Mouse (Mus musculus) adrenal gland (tissue): ENCODE measurements around the gene Hist3h2ba.

ENCODE experiments used
- intact Hi-C: fragments of 180-260 bp; cut with DNase I; formaldehyde crosslinking; loops from one replicate; pipeline ENCODE4 v1.15.1; 2025

The Hist3h2ba gene

DNA sequence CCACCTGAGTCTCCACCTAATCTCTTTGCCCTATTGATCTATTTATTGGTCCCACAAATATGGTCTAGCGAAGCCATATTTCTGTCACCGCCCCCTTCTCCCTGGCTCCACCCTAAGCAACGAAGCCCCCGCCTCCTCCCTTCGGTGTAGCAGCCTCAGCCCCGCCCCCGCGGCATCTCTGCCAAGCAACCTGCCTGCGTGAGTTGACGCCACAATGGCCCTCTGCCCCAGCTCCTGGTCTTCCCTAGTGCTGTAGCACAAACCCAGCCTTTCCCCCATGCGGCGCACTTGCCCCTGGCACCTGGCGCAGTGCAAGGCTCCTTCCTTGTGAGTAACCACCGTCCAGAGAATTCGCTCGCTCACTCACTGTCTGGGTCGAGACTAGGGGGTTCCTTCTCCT, 14.8 kb downstream of the Hist3h2ba start:
- intact Hi-C loops = no loop called here

DNA sequence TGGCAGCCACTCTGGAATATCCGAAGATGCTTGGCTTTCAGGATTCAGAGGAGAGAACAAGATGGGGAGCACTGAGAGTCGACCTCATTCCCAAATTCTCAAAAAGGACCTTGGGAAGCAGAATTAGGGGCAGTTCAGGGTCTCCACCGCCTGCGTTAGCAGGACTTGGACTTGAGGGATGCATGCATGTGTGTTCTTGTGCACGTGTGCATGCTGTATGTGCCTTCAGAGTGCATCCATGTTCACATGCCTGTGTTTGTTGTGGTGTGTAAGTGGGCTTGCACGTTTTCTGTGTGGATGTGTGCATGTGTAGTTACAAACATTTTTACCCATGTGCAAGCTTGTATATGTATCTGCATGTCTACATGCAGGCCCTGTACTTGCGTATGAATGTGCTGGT, 15.5 kb downstream of the Hist3h2ba start:
- intact Hi-C loops = no loop called here

GRCm38 (mm10) chr11:58965001-58965760, 16.5 kb downstream of the Hist3h2ba start:
- intact Hi-C loops = no loop called here

DNA sequence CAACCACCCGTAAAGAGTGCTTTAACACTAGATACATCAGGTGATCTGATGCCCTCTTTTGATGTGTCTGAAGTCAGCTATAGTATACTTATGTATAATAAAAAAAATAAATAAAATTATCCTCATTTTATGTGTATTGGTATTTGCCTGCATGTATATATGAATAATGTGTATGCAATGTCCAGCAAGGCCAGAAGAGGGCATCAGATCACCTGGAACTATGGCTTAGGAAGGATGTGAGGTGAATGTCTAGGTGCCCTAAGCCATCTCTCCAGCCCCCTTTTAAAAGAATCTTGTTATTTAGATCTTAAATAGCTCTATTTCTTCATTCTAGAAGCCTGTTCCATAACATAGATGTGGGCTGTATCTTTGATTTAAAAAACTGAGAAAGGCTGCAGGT, 18.6 kb downstream of the Hist3h2ba start:
- intact Hi-C loops = no loop called here

DNA sequence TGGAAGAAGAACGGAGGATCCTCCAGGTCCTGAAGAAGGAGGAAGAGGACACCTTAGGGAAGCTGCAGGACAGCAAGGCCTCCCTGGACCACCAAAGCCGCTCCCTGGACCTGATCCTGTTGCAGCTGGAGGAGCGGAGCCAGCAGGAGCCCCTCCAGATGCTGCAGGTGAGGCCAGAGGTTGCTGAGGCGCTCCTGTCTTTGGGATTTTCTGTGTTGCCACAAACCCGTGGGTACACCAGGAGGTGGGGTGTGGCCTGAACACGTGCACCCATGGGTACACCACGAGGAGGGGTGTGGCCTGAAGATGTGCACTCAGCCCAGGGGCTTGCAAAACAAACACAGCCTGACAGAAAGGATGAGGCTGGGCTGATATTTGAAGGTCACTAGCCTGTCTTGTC, 19.8 kb downstream of the Hist3h2ba start:
- intact Hi-C loops = no loop called here

DNA sequence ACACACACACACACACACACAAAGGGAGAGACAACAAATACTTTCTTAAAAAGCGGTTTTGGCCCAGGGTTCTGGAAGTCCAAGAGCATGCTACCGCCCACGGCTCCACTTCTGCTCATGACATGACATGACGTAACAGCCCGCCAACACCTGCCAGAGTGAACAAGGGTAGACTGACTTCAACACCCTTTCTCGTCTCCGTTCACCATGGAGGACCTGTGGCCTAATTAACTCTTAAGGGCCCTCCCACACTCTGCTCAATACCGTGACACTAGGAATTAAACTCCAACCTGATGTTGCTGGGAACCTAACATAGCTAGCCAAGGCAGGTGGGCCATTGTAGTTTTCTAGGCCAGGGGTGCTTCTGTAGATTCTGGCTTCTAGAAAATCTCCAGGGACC, 20.3 kb downstream of the Hist3h2ba start:
- intact Hi-C loops = no loop called here

- intact Hi-C loops = no loop called here
Observed at GRCm38 (mm10) chr11:58969659-58970058, 20.9 kb downstream of the Hist3h2ba start.

DNA sequence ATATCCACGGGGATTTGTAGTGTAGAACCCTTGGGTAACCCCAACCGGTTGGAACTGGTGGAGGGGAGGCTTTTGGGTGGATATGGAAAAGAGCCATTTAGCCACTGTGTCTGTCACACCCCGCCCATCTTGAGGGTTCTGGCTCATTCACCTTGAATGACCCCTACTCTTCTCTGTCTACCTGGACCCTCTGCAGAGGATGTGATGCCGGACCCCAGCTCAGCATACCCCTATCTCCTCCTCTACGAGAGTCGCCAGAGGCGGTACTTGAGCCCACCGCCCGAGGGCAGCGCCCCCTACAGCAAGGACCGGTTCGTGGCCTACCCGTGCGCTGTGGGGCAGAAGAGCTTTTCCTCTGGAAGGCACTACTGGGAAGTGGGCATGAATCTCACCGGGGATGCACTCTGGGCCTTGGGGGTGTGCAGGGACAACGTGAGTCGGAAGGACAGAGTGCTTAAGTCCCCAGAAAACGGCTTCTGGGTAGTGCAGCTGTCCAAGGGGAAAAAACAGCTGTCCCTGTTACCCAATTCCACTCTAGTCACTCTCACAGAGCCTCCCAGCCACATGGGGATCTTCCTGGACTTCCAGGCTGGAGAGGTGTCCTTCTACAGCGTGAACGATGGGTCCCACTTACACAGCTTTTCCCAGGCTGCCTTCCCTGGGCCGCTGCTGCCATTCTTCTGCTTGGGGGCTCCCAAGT, 22.3 kb downstream of the Hist3h2ba start:
- intact Hi-C loops = no loop called here

DNA sequence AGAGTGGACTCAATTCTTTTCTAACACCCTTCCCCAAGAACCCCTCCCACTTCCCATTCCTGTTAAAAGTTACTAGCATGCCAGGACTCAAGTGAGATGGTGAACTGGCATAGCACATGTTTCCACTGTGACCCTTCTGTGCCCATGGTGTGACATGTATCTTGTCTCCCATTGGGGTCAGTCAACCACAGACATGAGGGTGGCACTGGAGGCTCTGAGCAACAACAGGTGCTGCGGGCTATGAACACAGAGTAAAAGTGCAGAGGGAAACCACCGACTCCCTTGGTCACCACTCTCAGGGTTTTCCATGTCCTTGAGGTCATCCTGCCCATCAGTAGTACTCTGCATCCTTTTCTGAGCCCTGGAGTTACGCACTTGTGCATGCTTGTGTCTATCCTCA, 23.1 kb downstream of the Hist3h2ba start:
- intact Hi-C loops = no loop called here

DNA sequence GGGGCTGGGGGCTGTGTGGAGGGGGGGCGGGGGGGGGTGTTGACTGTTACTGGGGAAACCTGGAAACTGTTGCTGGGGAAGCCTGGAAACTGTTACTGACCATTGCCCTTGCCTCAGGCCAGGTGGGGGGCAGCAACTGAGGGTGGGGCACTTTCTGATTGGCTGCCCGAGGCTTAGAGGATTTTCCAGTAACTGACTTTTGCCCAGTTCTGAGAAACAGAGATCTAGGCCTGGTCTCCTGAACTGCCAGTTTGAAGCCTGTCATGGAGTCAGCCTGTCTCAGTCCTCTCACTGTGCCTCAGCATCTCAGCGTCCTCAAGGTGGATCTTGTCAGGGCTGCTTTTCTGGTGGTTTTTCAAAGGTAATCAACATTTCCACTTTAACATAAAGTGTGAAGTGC, 25.7 kb downstream of the Hist3h2ba start:
- intact Hi-C loops = no loop called here

GRCm38 (mm10) chr11:58977150-58977549, 28.4 kb downstream of the Hist3h2ba start:
- intact Hi-C loops = no loop called here

DNA sequence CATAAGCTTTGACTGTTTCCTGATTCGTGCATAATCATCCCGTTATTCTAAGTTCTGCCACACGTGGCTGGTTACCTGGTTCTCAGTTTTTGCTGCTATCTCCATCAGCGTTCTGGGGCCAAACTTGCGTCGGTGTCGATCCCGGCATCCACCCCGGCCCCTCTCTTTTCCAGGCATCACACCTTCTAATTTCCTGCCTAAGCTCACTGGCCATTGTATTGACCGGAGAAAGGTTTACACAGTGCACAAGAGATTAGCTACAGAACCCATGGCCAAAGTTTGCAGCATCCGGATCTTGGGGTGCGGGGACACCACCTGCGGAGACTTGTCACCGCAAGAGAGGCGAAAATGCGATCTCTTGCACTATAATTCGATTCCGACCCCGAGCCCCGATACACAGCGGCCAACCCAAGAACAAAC, 28.9 kb downstream of the Hist3h2ba start:
- intact Hi-C loops = no loop called here

DNA sequence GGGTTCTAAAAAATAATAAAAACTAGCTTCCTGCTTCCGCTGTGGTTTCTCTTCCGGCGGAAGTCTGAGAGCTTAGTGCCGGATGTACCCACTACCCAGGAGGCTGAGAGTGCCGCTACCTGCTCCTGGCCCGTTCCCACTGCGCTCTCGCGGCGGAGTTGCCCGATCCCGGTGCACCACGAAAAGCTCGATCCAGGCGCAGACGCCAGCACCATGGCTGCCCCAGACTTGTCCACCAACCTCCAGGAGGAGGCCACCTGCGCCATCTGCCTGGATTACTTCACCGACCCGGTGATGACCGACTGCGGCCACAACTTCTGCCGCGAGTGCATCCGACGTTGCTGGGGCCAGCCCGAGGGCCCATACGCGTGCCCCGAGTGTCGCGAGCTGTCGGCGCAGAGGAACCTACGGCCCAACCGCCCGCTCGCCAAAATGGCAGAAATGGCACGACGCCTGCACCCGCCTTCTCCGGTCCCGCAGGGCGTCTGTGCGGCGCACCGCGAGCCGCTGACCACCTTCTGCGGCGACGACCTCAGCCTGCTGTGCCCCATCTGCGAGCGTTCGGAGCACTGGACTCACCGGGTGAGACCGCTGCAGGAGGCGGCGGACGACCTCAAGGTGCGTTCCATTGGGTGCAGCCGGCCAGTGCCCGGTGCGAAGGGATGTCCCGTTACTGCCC, 29.4 kb downstream of the Hist3h2ba start, which contains the start of gene Trim11:
Gene Trim11, plus strand, starts transcription at position 67 of the 679 bp plus-strand sequence.
- intact Hi-C loops = no loop called here

DNA sequence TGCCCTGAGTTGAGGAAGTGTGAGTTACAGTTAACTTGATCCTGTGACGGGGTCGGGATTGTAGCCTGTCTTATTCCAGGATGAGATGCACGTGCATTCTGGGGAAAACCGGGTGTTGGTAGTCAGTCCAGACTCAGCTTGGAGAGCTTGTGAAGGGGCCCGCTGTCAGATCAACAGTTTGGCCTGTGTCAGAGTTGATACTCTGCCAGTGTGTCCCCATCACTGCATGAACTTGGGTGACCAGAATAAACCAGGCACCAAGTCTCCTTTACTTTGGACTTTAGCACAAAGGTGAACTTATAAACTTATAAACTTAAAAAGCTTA, 29.9 kb downstream of the Hist3h2ba start:
- intact Hi-C loops = no loop called here

GRCm38 (mm10) chr11:58979183-58979582, 30.5 kb downstream of the Hist3h2ba start:
- intact Hi-C loops = no loop called here

GRCm38 (mm10) chr11:58979661-58980060, 30.9 kb downstream of the Hist3h2ba start:
- intact Hi-C loops = no loop called here

DNA sequence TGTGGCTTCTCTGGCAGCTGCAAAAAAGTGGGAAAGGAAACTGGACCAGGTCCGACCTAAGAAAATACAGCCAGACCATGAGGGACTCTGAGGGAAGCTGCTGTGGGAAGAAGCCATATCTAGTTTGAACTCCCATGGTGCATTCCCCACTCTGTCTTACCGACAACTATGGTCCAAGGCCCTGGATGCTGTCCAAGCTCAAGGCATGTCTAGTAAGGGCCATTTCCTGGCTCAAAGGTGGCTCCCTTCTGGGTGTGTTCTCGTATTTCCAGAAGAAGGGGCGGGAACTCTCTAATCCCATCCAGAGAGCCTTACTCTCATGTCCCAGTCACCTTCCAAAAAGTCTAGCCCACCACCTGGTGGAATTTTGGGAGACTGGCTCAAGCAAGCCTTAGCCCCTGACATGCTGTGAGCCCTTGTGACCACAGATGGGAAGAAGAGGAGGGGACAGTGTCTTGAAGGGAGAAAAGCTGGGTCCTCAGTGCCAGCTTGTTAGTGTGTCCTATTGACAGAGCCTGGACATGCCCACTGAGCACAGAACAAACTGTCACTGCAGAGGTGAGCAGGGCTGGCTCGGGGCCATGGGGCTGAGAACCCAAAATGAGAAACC, 31.8 kb downstream of the Hist3h2ba start:
- intact Hi-C loops = no loop called here

DNA sequence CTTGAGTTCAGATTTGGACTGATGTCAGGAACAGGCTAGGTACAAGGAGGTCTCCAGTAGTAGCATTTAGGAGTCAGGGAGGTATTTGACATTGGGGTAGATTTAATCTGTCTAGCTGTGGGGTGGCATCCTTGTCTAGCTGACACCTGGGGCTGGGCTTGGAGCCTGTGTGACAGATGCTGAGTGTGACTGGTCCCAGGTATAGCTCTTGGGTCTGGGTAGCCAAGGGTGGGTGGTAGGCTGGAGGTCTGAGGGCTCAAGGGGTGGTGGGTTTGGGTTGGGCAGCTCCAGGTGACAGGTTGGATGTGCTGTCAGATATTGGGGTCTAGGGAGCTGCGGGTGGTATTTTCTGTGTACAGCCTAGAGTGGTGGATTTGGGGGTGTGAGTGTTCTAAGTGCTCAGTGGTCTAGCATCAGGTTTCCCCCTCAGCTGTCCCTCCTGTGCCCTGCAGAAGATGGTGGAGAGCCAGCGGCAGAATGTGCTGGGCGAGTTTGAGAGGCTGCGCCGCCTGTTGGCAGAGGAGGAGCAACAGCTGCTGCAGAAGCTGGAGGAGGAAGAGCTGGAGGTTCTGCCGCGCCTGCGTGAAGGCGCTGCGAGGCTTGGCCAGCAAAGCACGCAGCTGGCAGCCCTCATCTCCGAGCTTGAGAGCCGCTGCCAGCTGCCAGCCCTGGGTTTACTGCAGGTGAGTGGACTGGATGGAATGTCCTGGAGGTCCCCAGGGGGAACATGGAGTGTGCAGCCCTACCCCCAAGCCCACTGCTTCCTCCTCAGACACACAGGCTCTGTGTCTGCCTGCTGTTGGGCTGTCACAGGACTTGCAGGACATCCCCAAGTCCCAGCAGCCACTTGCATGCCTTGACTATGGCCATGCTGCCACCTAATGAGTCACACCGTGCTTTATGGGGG, 33.1 kb downstream of the Hist3h2ba start:
- intact Hi-C loops = no loop called here

DNA sequence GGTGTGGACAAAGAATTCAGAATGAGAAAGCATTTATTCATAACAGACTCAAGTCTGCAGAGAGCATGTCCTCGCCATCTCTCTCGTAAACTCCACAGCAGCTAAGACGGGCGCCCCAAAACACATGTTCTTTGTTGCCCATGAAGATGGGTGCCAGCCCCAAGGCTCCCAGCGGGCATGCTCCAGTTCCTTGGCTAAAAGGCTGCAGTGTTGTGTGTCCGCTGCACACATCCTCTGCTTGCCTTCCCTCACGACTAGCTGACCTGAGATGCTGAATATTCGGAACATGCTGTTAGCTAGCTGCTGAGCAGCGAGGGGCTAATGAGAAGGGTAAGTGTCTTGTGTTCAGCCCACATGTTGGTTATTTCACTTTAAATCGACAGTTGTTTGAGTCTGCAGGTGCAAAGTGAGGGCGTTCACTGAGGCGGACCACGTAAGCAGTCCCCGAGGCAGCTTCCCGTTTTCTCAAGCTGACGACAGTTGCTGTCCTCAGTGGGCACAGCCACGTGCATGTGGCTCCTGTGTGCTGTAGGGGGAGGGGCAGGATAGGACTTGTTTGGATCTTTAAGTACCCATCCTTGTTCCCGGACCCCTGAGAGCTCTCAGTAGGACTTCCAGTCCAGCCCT, 33.9 kb downstream of the Hist3h2ba start:
- intact Hi-C loops = no loop called here

- intact Hi-C loops = no loop called here
Observed at GRCm38 (mm10) chr11:58983691-58984341, 35.1 kb downstream of the Hist3h2ba start.
